Mouse (Mus musculus) CH12.LX (cell line): ENCODE measurements around the gene Gm47289. TPM values are rescaled to one million over a fixed set of nuclear protein-coding genes. Genes with fewer than 3 reads are reported as not detected.

Source experiments
- DNase-seq: peaks from one replicate; pipeline ENCODE4 v3.0.0-alpha.2; 2013; ENCODE audit errors: extremely low read depth
- H3K27ac ChIP-seq: 2 replicates; pipeline ENCODE4 v1.5.1; 2012; ENCODE audit warnings: low read depth, mild to moderate bottlenecking, control low read depth, moderate library complexity; ENCODE audit not compliant: insufficient read depth
- H3K27me3 ChIP-seq: replicated peaks from 2 replicates; pipeline ENCODE3; 2012; ENCODE audit warnings: inconsistent platforms
- H3K36me3 ChIP-seq, 2 experiments: replicated peaks in 1 of 2; 2 replicates each; pipeline versions ENCODE3 to v1.6.1; 2012; ENCODE audit warnings: inconsistent platforms in 1 of 2, low read length in 1 of 2, mild to moderate bottlenecking in 1 of 2, mixed read lengths in 1 of 2, moderate library complexity in 1 of 2; ENCODE audit not compliant: control insufficient read depth in 1 of 2, insufficient read depth in 1 of 2
- H3K4me1 ChIP-seq, 2 experiments: 2 replicates each; pipeline ENCODE4 v1.6.1; 2012; ENCODE audit warnings: inconsistent platforms in 1 of 2, moderate library complexity in 1 of 2; ENCODE audit not compliant: insufficient read depth in 2 of 2, control insufficient read depth in 1 of 2
- H3K4me2 ChIP-seq: 2 replicates; pipeline ENCODE4 v1.6.1; 2012; ENCODE audit warnings: low read depth, mild to moderate bottlenecking, control low read depth; ENCODE audit not compliant: poor library complexity, insufficient read depth, severe bottlenecking
- H3K4me3 ChIP-seq, 3 experiments: fragments of 150-350 bp in 1 of 3; sonication (generic) in 1 of 3; replicated peaks in 1 of 3; 2 replicates each; pipeline versions ENCODE3 to v1.5.1; 2011 to 2012; ENCODE audit warnings: low read depth in 2 of 3, low read length in 2 of 3, mild to moderate bottlenecking in 2 of 3, moderate library complexity in 2 of 3, control low read depth in 1 of 3, improper control_type of control experiment in 1 of 3, inconsistent platforms in 1 of 3, mixed read lengths in 1 of 3; ENCODE audit not compliant: poor library complexity in 1 of 3
- H3K79me2 ChIP-seq: replicated peaks from 2 replicates; pipeline ENCODE4 v1.6.1; 2012; ENCODE audit warnings: mild to moderate bottlenecking, moderate library complexity; ENCODE audit not compliant: control insufficient read depth, poor library complexity, insufficient read depth, severe bottlenecking; ENCODE audit errors: extremely low read depth
- H3K9ac ChIP-seq: 2 replicates; pipeline ENCODE4 v1.6.1; 2012; ENCODE audit warnings: low read depth, mild to moderate bottlenecking, control low read depth, moderate library complexity; ENCODE audit not compliant: insufficient read depth
- H3K9me3 ChIP-seq: replicated peaks from 2 replicates; pipeline ENCODE3; 2012; ENCODE audit warnings: low read length, inconsistent platforms, mixed read lengths
- BHLHE40 ChIP-seq: IDR thresholded peaks from 2 replicates; pipeline ENCODE4 v1.6.1; 2011; ENCODE audit warnings: mild to moderate bottlenecking, low read depth, low read length, improper control_type of control experiment
- CHD1 ChIP-seq: IDR thresholded peaks from 2 replicates; pipeline ENCODE4 v1.6.1; 2012; ENCODE audit warnings: low read depth, low read length, improper control_type of control experiment, inconsistent platforms
- CHD2 ChIP-seq: IDR thresholded peaks from 2 replicates; pipeline ENCODE4 v1.6.1; 2011; ENCODE audit warnings: low read length, improper control_type of control experiment
- CTCF ChIP-seq, 2 experiments: IDR thresholded peaks in 1 of 2; conservative IDR thresholded peaks in 1 of 2; 2 replicates each; pipeline ENCODE4 v1.5.1; 2011 to 2012; ENCODE audit warnings: low read depth in 2 of 2, low read length in 2 of 2, improper control_type of control experiment in 1 of 2, inconsistent platforms in 1 of 2, mild to moderate bottlenecking in 1 of 2, moderate library complexity in 1 of 2
- E2F4 ChIP-seq: IDR thresholded peaks from 2 replicates; pipeline ENCODE4 v1.6.1; 2011; ENCODE audit warnings: low read depth, low read length, improper control_type of control experiment; ENCODE audit not compliant: insufficient replicate concordance
- ELF1 ChIP-seq: IDR thresholded peaks from 2 replicates; pipeline ENCODE4 v1.6.1; 2014; ENCODE audit warnings: low read depth, mild to moderate bottlenecking, inconsistent platforms, low read length, improper control_type of control experiment
- GABPA ChIP-seq: IDR thresholded peaks from 2 replicates; pipeline ENCODE4 v1.6.1; 2012; ENCODE audit warnings: low read depth, low read length, improper control_type of control experiment, inconsistent platforms; ENCODE audit not compliant: insufficient replicate concordance
- HCFC1 ChIP-seq: IDR thresholded peaks from 2 replicates; pipeline ENCODE4 v1.6.1; 2012; ENCODE audit warnings: low read depth, mild to moderate bottlenecking, inconsistent platforms, low read length, improper control_type of control experiment
- KAT2A ChIP-seq: IDR thresholded peaks from 2 replicates; pipeline ENCODE4 v1.6.1; 2012; ENCODE audit warnings: low read length, improper control_type of control experiment, inconsistent platforms; ENCODE audit not compliant: insufficient replicate concordance
- MAFK ChIP-seq: IDR thresholded peaks from 2 replicates; pipeline ENCODE4 v1.6.1; 2011; ENCODE audit warnings: low read length, improper control_type of control experiment; ENCODE audit not compliant: insufficient replicate concordance
- MAZ ChIP-seq: IDR thresholded peaks from 2 replicates; pipeline ENCODE4 v1.6.1; 2012; ENCODE audit warnings: low read depth, mild to moderate bottlenecking, inconsistent platforms, low read length, improper control_type of control experiment, moderate library complexity
- MEF2A ChIP-seq: IDR thresholded peaks from 2 replicates; pipeline ENCODE4 v1.6.1; 2014; ENCODE audit warnings: low read depth, mild to moderate bottlenecking, inconsistent platforms, low read length, improper control_type of control experiment, borderline replicate concordance
- MYC ChIP-seq: IDR thresholded peaks from 2 replicates; pipeline ENCODE4 v1.6.1; 2011; ENCODE audit warnings: low read depth, mild to moderate bottlenecking, improper control_type of control experiment, low read length
- PAX5 ChIP-seq: IDR thresholded peaks from 2 replicates; pipeline ENCODE4 v1.6.1; 2012; ENCODE audit warnings: low read length, inconsistent platforms, mixed read lengths
- RAD21 ChIP-seq: IDR thresholded peaks from 2 replicates; pipeline ENCODE4 v1.6.1; 2011; ENCODE audit warnings: low read depth, mild to moderate bottlenecking, low read length, improper control_type of control experiment, moderate library complexity
- RCOR1 ChIP-seq: conservative IDR thresholded peaks from 2 replicates; pipeline ENCODE4 v1.6.1; 2012; ENCODE audit warnings: low read depth, mild to moderate bottlenecking, inconsistent platforms, low read length, improper control_type of control experiment
- SMC3 ChIP-seq: IDR thresholded peaks from 2 replicates; pipeline ENCODE4 v1.6.1; 2011; ENCODE audit warnings: low read depth, low read length, improper control_type of control experiment
- UBTF ChIP-seq: IDR thresholded peaks from 2 replicates; pipeline ENCODE4 v1.6.1; 2012; ENCODE audit warnings: low read depth, mild to moderate bottlenecking, inconsistent platforms, low read length, improper control_type of control experiment, moderate library complexity
- ZKSCAN1 ChIP-seq: IDR thresholded peaks from 2 replicates; pipeline ENCODE4 v1.6.1; 2012; ENCODE audit warnings: low read depth, inconsistent platforms, low read length, improper control_type of control experiment, borderline replicate concordance
- ZNF384 ChIP-seq: IDR thresholded peaks from 2 replicates; pipeline ENCODE4 v1.6.1; 2012; ENCODE audit warnings: low read depth, low read length, improper control_type of control experiment, inconsistent platforms
- dilution Hi-C: fragments of 300-500 bp; cut with MboI; formaldehyde crosslinking; loops from 2 replicates; pipeline ENCODE4 v1.14.3; 2020; ENCODE audit warnings: low sequenced_read_pairs; ENCODE audit not compliant: extremely low pct_unique_long_range_greater_than_20kb, extremely low pct_ligation_motif_present
- in situ Hi-C: fragments of 300-500 bp; cut with MboI; formaldehyde crosslinking; loops from 3 replicates; pipeline ENCODE4 v1.14.3; 2019; ENCODE audit warnings: low sequenced_read_pairs, low pct_ligation_motif_present, low pct_unique_long_range_greater_than_20kb, mixed read lengths
- polyA plus RNA-seq: library from polyadenylated mRNA; unstranded; fragments of >175 nt; gene quantifications from 2 replicates; pipeline ENCODE4 v1.2.1, GENCODE M21; 2012; ENCODE audit warnings: low read depth; ENCODE audit not compliant: insufficient read length
- total RNA-seq, 2 experiments: library from RNA; depleted of rRNA; stranded (reverse); fragments of 300-350 nt in 1 of 2; fragments of >200 nt in 1 of 2; gene quantifications; 2 replicates each; pipeline ENCODE4 v1.2.3; 2012 to 2014

The Gm47289 gene
- total and polyA plus RNA-seq, 3 experiments, result not detected

DNA sequence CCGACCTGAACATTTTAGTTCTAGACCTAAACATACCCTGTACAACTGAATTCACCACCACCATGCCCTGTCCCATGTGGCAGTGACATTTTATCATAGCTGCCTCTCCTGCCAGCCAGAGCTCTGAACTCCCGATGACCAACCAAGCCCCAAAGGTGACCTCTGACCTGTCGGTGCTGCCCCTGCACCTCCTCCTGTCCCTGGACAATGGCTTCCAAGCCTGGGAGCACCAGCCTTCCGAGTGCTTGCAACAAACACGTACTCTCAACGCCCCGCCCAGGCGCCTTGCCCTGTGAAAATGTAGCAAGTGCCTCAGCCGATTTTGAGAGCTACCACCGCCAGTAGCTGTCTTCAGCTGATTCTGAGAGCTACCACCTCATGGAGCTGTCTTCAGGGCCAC, 13.8 kb upstream of the Gm47289 start:
- dilution Hi-C loops, result no loop called here
- in situ Hi-C loops, result no loop called here

DNA sequence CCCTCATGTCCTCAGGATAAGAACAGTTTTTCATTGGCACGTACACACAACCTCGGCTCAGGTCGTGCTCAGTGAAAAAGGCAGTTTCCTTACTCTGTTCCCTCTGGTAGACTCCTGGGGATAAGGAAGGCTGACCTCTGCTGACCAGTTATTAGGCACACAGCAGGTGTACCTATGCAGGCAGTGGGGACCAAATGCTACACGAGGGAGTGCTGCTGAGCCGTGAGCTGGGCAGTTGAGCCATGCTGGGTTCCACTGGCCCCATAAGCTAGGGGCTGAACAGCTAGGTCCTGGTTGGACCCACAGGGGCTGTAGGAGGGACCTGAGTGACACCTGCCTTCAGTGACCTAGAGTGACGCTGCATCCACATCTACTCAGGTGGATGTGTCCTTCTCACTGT, 13.3 kb upstream of the Gm47289 start:
- dilution Hi-C loops, result no loop called here
- H3K9ac ChIP-seq, result peak overlapping the region; percentile 19; the same call in 1 of the 2 replicates
- H3K27me3 ChIP-seq, result peaks cover 6% of the 10 kb centered on the region
- H3K79me2 ChIP-seq, result no peaks in the 10 kb centered on the region
- H3K4me1 ChIP-seq, result peaks cover 14 to 22% of the 10 kb centered on the region in 2 experiments
- peak overlapping the region in 1 of 3 experiments; percentile 17 for H3K4me3 ChIP-seq
- no peak overlapping the region; the same call in 1 of the 2 replicates for H3K27ac ChIP-seq
- peak; percentile 2 for DNase-seq
- no peak for TF ChIP-seq KAT2A
- TF ChIP-seq CTCF (conservative IDR thresholded peaks at IDR 0.05 in 1 of 2, IDR thresholded peaks at IDR 0.05 in 1 of 2; ENCODE audit: low read depth in 2 of 2, low read length in 2 of 2), result peak in 1 of 2 experiments; percentile 25; a peak in 1 of 4 replicates
- no peaks in the 10 kb centered on the region for H3K9me3 ChIP-seq
- in situ Hi-C loops, result no loop called here
- peak overlapping the region; percentile 57 for H3K4me2 ChIP-seq
- H3K36me3 ChIP-seq, result peaks cover 3 to 24% of the 10 kb centered on the region in 2 experiments

More for the DNA sequence above, 13.8 kb upstream of the Gm47289 start:
- Histone ChIP-seq H3K79me2 (no peaks in the 10 kb centered on the region), H3K9ac (no peak overlapping the region), H3K4me3 (no peak overlapping the region), H3K27me3 (peaks cover under 1% of the 10 kb centered on the region), H3K9me3 (no peaks in the 10 kb centered on the region), H3K4me1 (peaks cover 14 to 22% of the 10 kb centered on the region in 2 experiments), H3K4me2 (no peak overlapping the region), H3K27ac (no peak overlapping the region)
- no peak for DNase-seq
- TF ChIP-seq E2F4 (no peak), CHD2 (no peak), MAZ (no peak), ELF1 (no peak), CHD1 (no peak), RCOR1 (no peak), MYC (no peak), GABPA (no peak), UBTF (no peak), ZKSCAN1 (no peak), PAX5 (no peak), RAD21 (no peak), SMC3 (no peak), MEF2A (no peak), ZNF384 (no peak), MAFK (no peak), HCFC1 (no peak), BHLHE40 (no peak)
- TF ChIP-seq, all 38 proteins: peak for 0
- peaks cover 3 to 24% of the 10 kb centered on the region in 2 experiments for H3K36me3 ChIP-seq
